Mouse (Mus musculus) gastrocnemius, postnatal 14 days (tissue): ENCODE data around the gene Cmtm5. TPM values are rescaled to one million over a fixed set of nuclear protein-coding genes. Genes with fewer than 3 reads are reported as not detected.
"Not testable (repeated sequence)": the region's sequence is repeated elsewhere in the genome, so short reads cannot be mapped to it uniquely, and the experiment has no call there.

Experiments used
- DNase-seq: peaks from one replicate; pipeline ENCODE4 v3.0.0; 2021; ENCODE audit warnings: mixed read lengths
- intact Hi-C: fragments of 180-260 bp; cut with DNase I; formaldehyde crosslinking; loops from one replicate; pipeline ENCODE4 v1.15.1; 2025; ENCODE audit warnings: low total_unique reads
- total RNA-seq, 2 experiments: library from RNA; stranded (reverse); gene quantifications; 2 replicates each; pipeline ENCODE4 v1.2.3; 2021

The Cmtm5 gene
- total RNA-seq, 2 experiments from 2014 or later: 0.71 to 3.1 TPM

GRCm38 (mm10) chr14:54953664-54954206 is 17.7 kb downstream of the Cmtm5 start:
- DNase-seq: no peak
- intact Hi-C loops: no loop called here

DNA sequence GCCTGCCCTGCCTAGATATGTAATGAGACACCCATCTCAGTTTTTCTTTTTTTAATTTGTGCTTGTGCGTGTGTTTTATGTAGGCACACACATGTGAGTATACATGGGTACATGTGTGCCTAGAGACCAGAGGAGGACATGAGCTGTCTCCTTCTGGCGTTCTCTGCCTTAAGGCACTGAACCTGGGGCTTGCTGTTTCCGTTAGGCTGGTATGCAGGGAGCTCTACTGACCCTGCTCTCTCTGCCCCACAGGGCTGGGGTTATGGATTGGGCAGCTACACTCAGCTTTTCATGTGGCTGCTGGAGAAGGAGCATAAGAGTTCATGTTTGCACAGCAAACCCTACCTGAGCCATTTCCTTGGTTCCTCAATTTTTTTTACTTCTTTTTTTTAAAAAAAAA is 18.4 kb downstream of the Cmtm5 start:
- intact Hi-C loops: no loop called here

GRCm38 (mm10) chr14:54955481-54955880 is 19.4 kb downstream of the Cmtm5 start:
- intact Hi-C loops: no loop called here
- no peak for DNase-seq

More for the DNA sequence above, 18.4 kb downstream of the Cmtm5 start:
- DNase-seq: no peak

DNA sequence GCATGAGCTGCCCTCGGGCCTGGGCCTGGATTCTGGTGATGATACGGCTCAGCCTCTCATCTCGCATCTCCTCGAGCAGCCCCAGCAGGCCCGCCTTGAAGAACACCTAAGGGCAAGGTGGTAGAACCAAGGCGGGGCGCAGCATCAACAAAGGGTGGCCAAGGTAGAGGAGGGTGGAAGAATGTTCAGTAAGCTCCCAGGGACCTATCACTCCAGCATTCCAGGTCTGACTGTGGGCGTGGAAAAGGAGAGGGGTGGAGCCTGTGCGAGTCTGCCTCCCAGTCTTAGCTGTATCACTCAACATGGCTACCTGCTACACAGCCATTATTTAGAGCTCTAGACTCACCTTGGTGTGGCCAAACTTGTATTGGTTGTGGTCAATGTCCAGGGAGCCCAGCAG is 20.5 kb downstream of the Cmtm5 start:
- intact Hi-C loops: no loop called here
- no peak for DNase-seq

- intact Hi-C loops: no loop called here
- no peak for DNase-seq
Observed at GRCm38 (mm10) chr14:54958503-54958902, 22.4 kb downstream of the Cmtm5 start.

DNA sequence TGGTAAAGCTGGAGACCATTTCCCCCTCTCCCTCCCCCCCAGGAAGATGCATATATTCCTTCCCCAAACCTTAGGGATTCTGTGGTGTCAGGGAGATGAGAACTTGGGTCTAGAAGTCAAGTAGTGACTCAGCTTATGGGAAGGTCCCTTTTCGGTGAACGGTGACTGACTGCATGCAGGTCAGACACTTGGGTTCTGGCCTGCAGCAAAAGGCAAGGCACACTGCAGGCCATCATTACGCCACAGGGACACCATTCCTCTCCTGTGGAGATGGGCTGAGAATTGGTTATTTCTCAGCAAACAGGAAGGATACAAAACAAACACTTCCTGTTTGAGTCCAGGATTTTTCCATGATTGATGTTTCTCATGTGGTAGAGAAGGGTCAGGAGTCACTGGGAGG is 23.1 kb downstream of the Cmtm5 start:
- DNase-seq: no peak
- intact Hi-C loops: no loop called here

DNA sequence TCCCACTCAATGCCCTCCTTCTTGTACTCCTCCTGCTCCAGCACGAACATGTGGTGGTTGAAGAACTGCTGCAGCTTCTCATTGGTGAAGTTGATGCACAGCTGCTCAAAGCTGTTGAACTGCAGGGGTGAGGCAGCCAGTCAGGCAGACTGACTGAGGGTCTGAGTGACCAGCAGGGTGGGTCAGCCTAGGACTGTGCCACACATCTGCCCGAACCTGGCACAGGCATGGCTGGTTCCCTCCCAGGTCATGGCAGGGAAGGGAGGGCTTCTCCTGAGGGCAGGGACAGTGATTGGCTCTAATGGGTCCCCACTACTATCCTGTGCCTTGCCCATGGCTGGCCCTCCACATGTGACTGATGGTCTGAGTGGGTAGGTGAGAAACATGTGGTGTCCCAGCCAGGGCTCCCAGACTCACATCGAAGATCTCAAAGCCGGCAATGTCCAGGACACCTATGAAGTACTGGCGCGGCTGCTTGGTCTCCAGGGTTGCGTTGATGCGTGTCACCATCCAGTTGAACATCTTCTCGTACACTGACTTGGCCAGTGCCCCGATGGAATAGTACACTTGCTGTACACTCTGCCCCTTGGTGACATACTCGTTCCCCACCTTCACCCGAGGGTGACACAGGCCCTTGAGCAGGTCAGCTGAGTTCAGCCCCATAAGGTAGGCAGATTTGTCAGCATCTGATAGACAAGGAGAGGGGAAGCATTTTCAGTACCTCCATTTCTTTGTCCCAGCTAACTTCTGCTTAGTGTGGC is 24.0 kb downstream of the Cmtm5 start:
- intact Hi-C loops, DNase-seq: not testable (repeated sequence)

DNA sequence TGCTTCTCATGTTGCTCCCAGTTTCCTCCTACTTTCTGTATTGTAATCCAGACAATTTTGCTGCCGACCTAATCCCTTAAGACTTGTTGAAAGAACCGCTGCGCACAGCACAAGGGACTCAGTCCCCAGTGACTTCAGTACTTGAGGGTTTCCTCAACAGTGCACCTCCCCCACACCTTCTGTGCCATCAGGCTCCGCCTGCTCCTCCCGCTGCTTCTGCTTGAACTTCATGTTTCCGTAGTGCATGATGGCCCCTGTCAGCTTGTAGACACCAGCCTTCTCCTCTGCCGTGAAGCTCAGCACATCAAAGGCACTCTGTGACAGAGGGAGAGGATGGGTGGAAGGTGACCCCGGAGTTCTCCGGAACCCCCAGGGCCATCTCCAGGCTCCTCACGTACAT is 24.7 kb downstream of the Cmtm5 start:
- DNase-seq: no peak
- intact Hi-C loops: no loop called here

DNA sequence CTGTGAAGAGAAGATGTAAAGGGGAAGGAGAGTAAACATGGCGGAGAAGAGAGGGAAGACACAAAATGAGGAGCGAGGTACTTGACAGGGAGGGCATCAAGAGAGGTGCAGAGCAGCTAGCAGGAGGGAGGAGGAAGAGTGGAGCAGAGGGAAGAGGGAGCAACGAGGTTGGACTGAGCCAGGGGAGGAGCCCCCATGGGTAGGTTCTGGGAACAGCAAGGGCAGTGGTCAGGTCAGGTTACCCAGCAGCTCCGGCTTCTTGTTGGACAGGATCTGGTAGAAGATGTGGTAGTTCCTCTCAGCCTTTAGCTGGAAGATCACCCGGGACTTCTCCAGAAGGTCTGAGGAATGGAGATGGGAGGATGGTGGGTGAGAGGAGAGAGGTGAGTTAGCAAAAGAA is 25.4 kb downstream of the Cmtm5 start:
- intact Hi-C loops: no loop called here
- no peak for DNase-seq

GRCm38 (mm10) chr14:54962714-54963113 is 26.7 kb downstream of the Cmtm5 start:
- intact Hi-C loops: no loop called here
- DNase-seq: no peak

- DNase-seq: no peak
- intact Hi-C loops: no loop called here
Observed at GRCm38 (mm10) chr14:54963727-54964126, 27.7 kb downstream of the Cmtm5 start.

- intact Hi-C loops: no loop called here
- no peak for DNase-seq
Observed at GRCm38 (mm10) chr14:54965044-54965443, 29.0 kb downstream of the Cmtm5 start.

GRCm38 (mm10) chr14:54965631-54966030 is 29.6 kb downstream of the Cmtm5 start:
- intact Hi-C loops: no loop called here
- DNase-seq: no peak

- intact Hi-C loops: no loop called here
Observed at GRCm38 (mm10) chr14:54966320-54966977, 30.4 kb downstream of the Cmtm5 start, which contains the start of gene Myh6. Gene Myh6, minus strand, starts transcription at chr14:54966927.

DNA sequence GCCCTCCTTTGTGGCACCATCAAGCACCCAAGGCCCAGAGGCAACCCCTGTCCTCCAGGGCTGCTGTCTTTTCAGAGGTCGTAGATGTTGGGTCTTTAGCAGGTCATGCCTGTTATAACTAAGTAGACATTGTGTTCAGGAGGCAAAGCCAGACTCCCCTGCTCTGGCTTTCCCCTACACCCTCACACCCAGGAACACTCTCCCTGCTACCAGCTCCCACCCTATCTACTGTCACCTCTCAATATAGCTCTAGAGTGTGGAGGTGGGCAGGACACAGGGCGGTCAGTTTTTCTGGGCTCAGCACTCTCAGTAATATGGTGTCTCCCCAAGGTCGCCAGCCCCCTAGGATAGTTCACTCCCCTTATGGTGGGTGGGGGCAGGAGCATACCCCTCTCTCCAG is 31.8 kb downstream of the Cmtm5 start:
- intact Hi-C loops: no loop called here
- no peak for DNase-seq

More at GRCm38 (mm10) chr14:54966320-54966977, 30.4 kb downstream of the Cmtm5 start, which contains the start of gene Myh6:
- DNase-seq: no peak

GRCm38 (mm10) chr14:54968344-54968743 is 32.3 kb downstream of the Cmtm5 start:
- intact Hi-C loops: no loop called here
- no peak for DNase-seq

- intact Hi-C loops, DNase-seq: not testable (repeated sequence)
Observed at GRCm38 (mm10) chr14:54972786-54973185, 36.7 kb downstream of the Cmtm5 start.

DNA sequence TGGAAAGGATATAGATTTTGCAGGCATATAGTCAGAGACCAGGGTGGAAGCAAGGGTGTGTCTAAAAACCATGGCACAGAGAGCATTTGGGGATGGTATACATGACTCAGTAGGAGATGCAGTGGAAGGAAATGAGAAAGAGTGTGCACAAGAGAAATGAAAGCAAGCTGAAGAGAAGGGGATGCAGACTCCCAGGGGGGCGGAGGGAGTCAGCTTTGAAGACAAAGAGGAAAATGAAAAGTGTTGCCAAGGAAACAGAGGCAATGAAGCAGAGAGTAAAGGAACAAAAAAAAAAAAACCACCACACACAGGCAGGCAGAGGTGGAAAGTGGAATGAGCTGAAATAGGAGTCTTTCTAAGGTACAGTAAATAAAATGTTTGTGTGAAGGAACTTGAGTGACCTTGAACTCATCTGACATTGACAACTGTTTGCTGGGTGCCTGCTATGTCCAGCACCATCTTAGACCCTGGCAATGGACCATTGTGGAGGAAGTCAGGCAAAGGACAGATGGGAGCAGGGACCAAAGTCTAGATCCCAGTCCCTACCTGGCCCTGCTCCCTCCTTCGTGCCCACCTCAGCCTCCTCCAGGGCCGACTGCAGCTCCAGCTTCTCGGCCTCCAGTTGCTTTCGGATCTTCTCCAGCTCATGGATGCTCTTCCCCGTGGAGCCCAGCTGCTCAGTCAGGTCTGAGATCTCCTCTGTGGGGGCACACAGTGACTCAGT is 38.2 kb downstream of the Cmtm5 start:
- intact Hi-C loops: no loop called here
- DNase-seq: no peak

DNA sequence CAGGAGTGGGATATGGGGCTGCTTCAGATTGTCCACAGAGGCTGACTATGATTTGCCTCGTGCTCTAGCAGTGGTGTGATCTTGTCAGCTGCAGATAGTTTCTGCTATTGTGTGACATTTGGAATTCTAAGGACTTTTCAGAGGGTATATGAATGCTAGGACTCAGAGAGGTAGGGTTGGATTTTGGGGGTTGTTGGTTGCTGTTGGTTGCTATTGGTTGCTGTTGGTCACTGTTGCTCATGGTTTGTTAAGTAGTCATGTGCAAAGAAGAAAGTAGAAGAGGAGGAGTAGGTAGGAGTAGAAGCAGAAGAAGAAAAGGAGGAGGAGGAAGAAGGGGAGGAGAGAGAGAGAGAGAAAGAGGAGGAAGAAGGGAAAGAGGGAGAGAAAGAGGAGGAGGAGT is 40.6 kb downstream of the Cmtm5 start, which contains the start of gene Gm17428:
TSS of gene Gm17428 (plus strand) at position 301 of the 400 bp plus-strand sequence.
- DNase-seq: no peak
- intact Hi-C loops: no loop called here

DNA sequence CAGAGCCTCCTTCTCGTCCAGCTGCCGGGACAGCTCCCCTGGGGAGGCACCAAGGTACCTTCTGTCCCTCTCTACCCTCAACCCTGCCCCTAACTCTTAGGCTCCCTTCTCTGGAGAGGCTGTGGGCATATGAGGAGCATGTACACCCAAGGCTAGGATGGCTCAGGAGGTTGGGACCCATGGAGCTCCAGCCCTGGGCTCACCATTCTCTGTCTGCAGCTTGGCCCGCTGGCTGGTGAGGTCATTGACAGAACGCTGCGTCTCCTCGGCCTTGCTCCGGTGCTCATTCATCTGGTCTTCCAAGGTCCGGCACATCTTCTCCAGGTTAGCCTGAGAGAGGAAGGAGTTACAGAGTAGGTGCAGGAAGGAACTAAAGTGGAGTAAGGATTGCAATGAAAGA is 42.6 kb downstream of the Cmtm5 start:
- intact Hi-C loops: no loop called here
- no peak for DNase-seq
